Mouse (Mus musculus): ENCODE measurements around the gene Pikfyve.
"Not testable (repeated sequence)": the region's sequence is repeated elsewhere in the genome, so short reads cannot be mapped to it uniquely, and the experiment has no call there.

The Pikfyve gene

DNA sequence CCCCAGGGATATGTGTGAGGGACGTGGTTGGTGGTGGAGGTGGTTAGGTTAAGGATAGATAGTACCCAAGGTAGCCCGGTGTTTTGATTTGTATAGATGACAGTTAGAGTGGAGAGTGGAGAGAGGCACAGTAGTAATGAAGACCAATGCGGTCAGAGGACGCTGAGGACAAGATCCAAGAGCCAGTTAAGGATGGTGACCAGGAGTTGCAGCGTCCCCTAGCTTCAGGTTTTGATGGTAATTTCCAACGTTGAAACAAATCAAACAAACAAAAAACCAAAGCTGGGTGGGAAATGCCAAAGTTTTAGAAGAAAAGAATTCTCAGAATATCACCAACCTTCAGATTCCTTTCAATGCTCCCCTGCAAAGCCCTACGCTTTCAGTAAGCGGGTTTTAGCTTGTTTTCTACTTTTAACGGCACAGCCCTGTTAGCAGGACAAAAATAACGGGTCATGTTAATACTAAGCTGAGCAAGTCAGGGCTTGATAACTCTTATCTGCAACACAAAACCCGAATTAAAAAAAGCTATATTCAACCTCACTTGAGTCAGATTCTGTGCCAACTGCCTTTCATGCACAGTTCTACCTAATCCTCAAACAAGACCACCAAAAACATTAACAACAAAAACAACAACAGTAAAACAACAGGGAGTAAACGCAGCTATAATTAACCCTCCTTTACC lies 818 bp upstream of the Pikfyve start:
- no peak for DNase-seq

GRCm38 (mm10) chr1:65187074-65187430 lies 569 bp downstream of the Pikfyve start:
- no peak for DNase-seq

GRCm38 (mm10) chr1:65190172-65190571 lies 3.7 kb downstream of the Pikfyve start:
- DNase-seq, result no peak

DNA sequence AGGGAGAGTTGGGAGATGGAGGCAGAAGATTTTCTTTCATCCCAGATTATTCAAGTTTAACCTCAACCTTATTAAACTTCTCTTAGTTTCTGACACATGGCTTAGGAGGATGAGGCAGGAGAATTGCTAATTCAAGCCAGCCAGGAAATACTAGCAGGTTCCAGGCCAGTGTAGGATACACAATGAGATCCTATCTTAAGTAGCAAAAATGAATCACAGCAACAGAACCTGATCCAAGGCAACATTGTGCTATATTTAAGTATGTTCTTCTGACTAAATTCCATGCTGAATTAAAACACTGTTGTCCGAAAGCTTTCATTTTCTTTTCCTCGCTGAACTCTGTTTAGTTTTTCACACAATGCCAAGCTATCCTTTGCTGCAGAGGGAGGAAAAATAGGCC lies 6.7 kb downstream of the Pikfyve start:
- DNase-seq, result no peak

DNA sequence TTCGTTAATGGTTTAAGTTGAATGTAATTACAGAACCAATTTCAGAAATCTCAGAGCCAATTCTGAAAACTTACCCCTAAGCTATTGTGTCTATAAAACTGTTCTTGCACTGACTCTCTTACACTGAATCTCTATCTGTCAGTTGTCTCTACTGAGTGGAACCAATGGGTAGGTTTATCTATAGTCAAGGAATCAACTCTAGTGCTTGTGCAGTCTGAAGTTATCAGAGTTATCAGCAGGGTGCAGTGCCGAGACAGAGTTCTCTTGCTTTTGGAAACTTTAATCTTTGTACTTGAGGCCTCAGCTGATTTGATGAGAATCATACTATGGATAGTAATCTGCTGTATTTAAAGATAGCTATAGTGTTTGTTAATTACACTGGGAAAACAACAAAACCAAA lies 11.9 kb downstream of the Pikfyve start:
- DNase-seq, result no peak

DNA sequence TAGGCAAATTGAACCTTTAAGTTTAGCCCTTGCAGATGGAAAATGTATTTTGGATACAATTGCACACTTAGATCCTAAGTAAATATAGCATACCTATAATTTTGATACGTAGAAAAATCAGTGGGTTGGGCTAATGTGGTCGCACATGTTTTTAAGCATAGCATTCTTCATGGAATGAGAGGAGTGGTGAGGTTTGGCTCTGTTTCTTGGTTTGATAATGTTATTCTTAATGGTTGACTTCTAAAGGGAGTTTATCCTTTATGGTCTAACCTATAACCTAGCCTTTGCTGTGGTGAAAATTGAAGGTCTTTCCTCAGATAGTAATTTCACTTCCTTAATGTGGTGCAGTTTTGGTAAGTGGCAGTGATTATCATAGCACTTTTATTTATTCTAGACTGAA lies 12.4 kb downstream of the Pikfyve start:
- DNase-seq, result no peak

DNA sequence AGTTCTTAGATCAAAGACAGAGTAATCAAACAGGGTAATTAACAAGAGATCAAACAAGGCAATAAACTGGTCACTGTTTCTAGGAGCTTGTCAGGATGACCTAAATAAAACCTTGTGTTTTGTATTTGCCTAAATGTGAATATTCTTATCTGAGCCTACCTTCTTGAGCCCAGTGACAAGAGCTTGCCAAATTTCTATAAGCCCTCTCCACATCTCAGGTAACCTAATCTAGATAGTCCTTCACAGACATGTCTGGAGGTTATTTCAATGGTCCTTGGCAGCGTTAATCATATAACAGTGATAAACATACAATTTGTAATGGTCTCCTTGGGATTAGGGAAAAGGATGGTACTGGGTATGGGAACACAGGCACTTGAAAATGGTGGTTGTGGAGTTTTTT lies 17.8 kb downstream of the Pikfyve start:
- DNase-seq, result no peak

- DNase-seq, result no peak
Observed at GRCm38 (mm10) chr1:65213214-65213613, 26.7 kb downstream of the Pikfyve start.

DNA sequence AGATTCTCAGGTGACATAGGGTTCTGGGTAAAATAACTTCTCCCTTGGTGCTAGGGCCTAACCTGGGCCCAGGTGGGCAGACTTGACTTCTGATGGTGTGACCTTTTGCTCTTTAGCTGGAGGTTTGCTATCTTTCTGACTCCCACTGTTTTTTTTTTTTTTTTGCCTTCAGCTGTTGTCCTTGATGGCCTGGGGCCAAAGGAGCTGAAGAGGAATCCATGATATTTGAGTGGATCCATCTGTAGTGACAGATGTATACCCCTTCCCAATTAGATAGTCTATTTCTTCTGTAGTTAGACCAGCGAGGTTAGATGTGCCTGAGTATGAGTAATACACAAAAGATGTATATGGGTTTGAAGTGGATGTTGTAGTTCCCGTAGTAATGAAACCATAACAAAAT lies 31.1 kb downstream of the Pikfyve start:
- DNase-seq, result no peak

DNA sequence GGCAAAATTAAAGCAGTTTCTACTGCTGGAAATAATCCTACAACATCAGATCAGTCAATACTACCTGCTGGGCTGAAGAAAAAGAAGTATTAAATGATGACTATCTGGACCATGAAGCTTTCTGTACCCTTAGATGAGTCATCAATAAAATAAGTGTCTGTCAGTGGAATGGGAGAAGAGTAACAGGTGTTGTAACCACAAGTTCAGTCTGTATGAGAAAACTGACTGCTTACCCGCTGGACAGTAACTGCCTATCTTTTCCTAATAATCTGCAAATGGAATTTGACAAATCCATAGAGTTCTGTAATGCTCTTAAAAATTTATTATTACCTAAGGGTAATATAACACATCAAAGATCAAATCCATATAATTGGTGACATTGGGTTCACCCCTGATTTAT lies 31.5 kb downstream of the Pikfyve start:
- no peak for DNase-seq

DNA sequence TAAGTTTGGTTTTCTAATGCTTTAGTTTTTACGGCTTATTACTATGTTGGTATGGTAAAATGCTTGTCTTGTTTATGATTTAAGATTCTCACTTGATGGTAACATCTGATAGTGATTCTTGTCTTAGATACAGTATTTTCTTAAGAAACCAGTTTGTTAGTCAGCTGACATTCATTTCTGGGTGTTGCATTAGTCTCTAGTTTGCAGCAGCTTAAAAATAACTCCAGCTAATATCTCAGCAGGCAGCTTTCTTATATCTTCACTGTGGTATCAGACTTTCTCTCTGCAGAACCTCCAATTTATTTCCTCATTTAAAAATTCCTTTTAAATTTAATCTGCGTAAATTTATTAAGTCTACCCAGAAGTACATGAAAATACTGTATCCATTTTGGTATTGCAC lies 37.2 kb downstream of the Pikfyve start:
- DNase-seq, result no peak

DNA sequence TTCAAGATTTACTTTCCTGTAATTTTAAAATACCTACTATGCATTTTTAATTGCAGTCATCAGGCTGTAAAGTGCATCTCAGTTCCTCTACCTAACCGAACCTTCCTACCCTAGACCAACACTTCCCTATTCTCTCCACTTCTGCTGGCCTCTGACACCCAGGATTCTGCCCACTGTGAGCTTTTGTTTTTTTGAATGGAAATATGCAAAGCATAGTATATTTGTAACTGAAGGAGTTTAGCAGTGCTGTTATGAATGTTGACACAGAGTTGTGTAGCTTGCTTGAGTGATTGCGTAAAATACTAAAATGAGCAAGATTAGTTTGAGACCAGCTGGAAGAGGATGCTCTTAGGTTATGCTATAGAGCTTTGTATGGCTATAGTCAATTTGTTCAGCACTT lies 41.2 kb downstream of the Pikfyve start:
- no peak for DNase-seq

DNA sequence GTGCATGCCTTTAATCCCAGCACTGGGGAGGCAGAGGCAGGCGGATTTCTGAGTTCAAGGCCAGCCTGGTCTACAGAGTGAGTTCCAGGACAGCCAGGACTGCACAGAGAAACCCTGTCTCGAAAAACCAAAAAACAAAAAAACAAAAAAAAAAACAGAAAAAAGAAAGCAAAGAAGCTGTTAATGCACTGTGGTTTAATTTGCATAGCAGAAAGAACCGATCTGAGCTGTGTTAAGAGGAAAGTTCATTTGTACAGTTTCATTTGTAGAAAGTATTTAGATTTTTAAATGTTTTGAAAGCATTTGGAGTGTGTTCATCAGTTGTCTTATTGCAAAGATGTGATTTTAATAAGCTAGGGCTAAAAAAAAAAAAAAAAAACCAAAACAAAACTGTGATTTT lies 43.3 kb downstream of the Pikfyve start:
- not testable (repeated sequence) for DNase-seq

DNA sequence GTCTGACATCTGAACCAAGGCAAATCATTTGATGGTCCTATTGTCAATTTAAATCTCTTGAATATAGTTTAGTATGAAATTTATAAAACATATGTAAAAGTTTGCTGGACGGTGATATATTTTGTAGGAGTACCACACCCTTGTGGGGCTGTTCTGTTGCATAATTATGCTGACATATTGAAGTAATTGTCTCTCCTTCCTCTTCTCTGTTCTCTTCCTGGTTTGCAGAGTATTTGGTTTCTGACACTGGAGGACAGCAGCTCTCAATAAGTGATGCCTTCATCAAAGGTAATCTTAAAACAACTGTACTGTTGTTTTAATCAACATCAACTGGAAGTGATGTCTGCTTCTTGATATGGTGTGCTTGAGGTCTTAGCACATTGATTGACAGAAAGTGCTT lies 44.1 kb downstream of the Pikfyve start:
- no peak for DNase-seq

- DNase-seq, result no peak
Observed at GRCm38 (mm10) chr1:65237712-65238111, 51.2 kb downstream of the Pikfyve start.

DNA sequence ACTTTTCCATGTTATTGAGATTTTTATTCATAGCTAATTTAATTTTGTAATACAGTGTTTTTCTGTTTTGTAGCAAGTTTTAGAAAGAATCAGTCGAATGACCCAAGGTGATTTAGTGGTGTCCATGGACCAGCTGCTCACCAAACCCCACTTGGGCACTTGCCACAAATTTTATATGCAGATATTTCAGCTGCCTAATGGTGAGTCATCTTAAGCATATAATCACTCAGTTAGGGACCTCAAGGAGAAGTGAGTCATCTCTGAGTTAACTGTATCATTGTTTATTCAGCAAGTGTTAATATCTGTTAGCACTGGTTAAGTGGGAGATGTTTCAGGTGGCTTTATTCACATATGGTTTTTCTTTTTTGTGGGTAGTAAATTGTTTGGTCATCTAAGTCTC lies 59.2 kb downstream of the Pikfyve start:
- no peak for DNase-seq

DNA sequence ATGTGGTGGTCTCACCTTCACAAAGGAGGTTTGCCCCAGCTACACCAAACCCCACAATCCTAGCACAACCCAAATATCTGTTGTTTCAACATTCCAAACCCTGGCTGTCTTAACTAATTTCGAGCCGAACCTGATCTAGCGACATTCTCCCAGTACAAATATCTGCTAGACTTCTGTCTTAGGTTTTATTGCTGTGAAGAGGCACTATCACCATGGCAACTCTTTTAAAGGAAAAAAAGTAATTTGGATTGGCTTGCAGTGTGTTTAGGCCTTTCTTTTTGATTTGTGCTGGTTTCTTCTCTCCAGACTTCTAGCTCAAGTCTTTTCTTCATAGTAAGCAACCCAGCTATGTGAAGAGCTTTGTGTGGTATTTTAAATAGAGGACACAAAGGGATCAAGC lies 94.0 kb downstream of the Pikfyve start:
- DNase-seq, result no peak

- no peak for DNase-seq
Observed at GRCm38 (mm10) chr1:65281756-65282155, 95.3 kb downstream of the Pikfyve start, which contains the start of gene Pth2r. Pth2r (plus strand) TSS chr1:65282056.

DNA sequence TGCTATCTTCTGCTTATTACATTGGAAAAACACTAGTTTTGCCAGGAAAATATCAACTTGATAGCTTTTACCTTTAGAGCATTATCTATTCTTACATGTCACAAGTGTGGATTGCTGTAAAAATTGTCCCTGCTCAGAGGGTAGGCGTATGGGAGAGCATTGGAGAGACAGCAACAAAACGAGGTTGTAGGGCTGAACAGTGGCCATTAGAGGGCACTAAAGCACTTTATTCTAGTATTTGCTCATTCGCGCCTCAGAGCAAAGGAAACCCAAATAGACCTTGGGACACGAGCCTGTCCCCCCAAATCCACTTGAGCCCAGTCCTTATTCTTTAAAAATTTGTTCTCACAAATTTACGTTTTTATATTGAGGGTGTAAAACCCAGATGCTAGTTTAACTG lies 96.3 kb downstream of the Pikfyve start:
- DNase-seq, result peak; percentile 58

DNA sequence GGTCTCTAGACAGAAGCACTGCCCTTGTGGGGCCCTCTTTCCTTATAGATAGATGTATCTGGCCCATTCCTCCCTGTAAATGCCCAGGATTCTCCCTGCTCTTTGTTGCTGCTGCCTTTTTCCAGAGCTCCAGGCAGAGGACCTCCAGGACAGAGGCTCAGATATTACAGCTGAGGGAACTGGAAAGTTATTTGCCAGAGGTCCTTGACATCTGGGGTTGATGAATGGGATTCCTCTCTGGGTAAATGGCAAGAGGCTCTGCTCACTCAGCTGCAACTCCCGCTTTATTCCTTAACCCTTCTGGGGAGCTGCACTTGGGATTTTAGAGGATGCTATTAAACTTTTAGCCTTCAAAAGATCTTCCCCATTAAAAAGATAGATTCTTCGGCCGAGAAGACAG lies 122.0 kb downstream of the Pikfyve start:
- DNase-seq, result no peak

DNA sequence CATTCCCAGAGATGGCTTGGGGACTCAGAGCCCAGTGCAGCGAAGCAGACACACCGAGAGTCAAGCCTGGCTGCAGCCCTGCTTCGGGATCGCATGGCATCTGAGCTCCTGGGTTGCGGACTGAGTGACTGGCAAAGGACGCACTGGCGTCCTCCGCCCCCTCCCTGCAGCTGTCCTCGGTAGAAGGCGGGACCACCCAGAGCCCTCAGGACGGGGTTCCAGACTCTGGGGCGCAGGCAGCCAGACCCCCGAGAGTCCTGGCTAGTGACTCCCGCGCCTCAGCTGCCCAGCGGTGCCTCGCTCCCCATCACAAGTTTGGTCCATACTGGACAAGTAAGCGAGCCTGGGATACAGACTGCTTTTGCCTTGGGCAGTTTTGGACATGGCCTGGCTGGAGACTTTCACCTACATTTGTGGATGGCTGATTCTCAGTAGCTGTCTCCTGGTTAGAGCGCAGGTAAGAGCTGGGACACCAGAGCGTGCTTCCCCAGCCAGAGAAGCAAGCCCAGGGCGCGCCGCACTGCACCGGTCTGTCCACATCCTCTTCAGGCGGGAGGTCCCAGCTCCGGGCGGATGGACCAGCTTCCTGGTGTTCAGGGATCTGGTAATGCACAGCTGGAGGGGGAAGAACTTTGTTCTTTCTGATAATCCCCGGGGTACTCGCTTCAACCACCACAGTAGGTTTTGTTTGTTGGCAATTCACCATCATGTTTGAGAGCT lies 124.9 kb downstream of the Pikfyve start:
- DNase-seq, result no peak

GRCm38 (mm10) chr1:65312118-65312517 lies 125.6 kb downstream of the Pikfyve start:
- DNase-seq, result peak; percentile 16

DNA sequence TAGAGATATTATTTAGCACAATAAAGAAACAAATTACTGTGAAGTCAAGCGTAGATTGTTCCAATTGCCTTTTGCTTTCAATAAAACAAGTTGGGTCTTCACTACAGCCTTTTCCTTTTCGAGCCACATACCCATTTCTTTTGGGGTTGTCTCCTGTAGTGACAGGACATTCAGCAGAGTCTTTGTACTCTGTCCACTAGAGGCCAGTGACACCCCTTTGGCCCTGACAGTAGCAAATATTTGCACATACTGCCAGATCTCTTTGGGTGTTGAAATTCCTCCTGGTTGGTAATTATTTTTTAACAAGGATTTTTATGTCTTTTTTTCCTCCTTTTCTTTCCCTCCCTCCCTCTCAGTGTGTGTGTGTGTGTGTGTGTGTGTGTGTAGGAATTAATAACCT lies 126.4 kb downstream of the Pikfyve start:
- DNase-seq, result no peak

DNA sequence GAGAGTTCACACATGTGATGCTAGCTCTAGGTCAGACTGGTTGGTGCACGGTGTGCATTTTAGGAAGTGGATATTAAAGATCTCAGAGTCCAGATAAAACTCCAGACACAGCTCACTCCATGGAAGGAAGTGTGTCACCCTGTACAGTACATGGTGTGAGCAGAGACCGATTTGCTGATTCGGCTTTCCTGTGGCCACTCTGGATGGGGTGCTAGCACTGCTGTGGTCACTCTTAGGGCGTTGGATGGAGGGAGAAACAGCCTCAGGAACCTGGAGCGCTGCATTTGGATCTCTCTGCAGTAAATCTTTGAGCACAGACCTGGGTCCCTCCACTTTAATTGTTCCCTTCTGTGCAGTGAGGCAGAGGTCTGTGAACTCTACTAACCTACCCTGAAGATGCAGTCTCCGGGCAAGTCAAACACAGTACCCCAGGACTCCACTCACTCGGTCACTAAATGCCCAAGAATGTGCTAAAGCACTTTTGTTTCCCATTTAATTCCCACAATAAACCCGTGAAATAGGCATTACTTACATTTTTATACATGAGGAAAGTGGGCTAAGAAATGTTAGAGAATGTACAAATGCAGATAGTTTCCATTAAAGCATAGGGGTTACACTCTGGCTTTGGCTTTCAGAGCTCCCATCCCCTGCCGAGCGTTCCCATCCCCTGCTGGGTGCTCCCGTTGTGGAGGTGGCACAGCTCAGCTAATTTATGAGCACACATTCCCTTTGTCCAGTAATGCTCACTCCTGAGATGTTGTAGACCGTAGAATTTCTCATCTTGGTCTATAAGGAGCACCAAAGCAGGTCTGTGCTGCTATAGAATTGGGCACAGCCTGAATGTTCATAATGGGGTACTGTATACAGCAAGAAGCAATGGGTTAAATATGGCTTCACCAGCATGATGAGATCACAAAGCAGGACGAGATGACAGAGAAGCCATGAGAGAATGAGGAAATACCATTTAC lies 127.9 kb downstream of the Pikfyve start:
- no peak for DNase-seq

Measured in layer of hippocampus, adult 9-11 months (tissue).